Mouse (Mus musculus) liver, embryonic 14.5 days (tissue): ENCODE data around the gene Sdcbp2. TPM values are rescaled to one million over a fixed set of nuclear protein-coding genes. Genes with fewer than 3 reads are reported as not detected.

Experiments
- ATAC-seq: fragments of 200-750 bp; cut with Nextera tagmentation; 2 replicates; pipeline ENCODE4 v1.8.0; 2017; ENCODE audit warnings: moderate number of reproducible peaks, mild to moderate bottlenecking, moderate library complexity; ENCODE audit not compliant: insufficient read depth
- DNase-seq, 3 experiments: peaks; one replicate each; pipeline ENCODE4 v3.0.0-alpha.2; 2012 to 2013; ENCODE audit warnings: low read depth in 3 of 3, low spot score in 3 of 3
- H3K27ac ChIP-seq: fragments of 300-500 bp; sonication (generic); 2 replicates; pipeline ENCODE4 v1.5.1; 2014; ENCODE audit warnings: moderate library complexity, mild to moderate bottlenecking, control low read depth, inconsistent platforms
- H3K27me3 ChIP-seq: fragments of 300-500 bp; sonication (generic); 2 replicates; pipeline ENCODE4 v1.6.1; 2014; ENCODE audit warnings: mild to moderate bottlenecking, low read length, moderate library complexity; ENCODE audit not compliant: control insufficient read depth, insufficient read depth
- H3K36me3 ChIP-seq: fragments of 300-500 bp; sonication (generic); replicated peaks from 2 replicates; pipeline ENCODE4 v1.6.1; 2014; ENCODE audit warnings: low read depth; ENCODE audit not compliant: control insufficient read depth, insufficient read depth
- H3K4me1 ChIP-seq, 2 experiments: fragments of 200-500 bp in 1 of 2; fragments of 300-500 bp in 1 of 2; sonication (generic) in 1 of 2; replicated peaks; 2 replicates each; pipeline ENCODE4 v1.6.1; 2012 to 2014; ENCODE audit warnings: antibody characterized with exemption in 1 of 2, inconsistent platforms in 1 of 2, low read length in 1 of 2; ENCODE audit not compliant: control insufficient read depth in 2 of 2, insufficient read depth in 2 of 2
- H3K4me2 ChIP-seq: fragments of 300-500 bp; sonication (generic); 2 replicates; pipeline ENCODE4 v1.6.1; 2014; ENCODE audit warnings: low read depth, mild to moderate bottlenecking, control low read depth, moderate library complexity
- H3K4me3 ChIP-seq, 2 experiments: fragments of 200-500 bp in 1 of 2; fragments of 300-500 bp in 1 of 2; sonication (generic) in 1 of 2; 2 replicates each; pipeline ENCODE4 v1.5.1; 2012 to 2014; ENCODE audit warnings: low read depth in 2 of 2, low read length in 2 of 2, mild to moderate bottlenecking in 2 of 2, control low read depth in 1 of 2, inconsistent platforms in 1 of 2, moderate library complexity in 1 of 2; ENCODE audit not compliant: insufficient read depth in 1 of 2
- H3K9ac ChIP-seq: fragments of 300-500 bp; sonication (generic); replicated peaks from 2 replicates; pipeline ENCODE4 v1.6.1; 2014; ENCODE audit warnings: mild to moderate bottlenecking, control low read depth, moderate library complexity
- H3K9me3 ChIP-seq: fragments of 300-500 bp; sonication (generic); 2 replicates; pipeline ENCODE4 v1.6.1; 2016; ENCODE audit warnings: low read length, mixed read lengths; ENCODE audit not compliant: control insufficient read depth
- CTCF ChIP-seq: IDR thresholded peaks from 2 replicates; pipeline ENCODE4 v1.5.1; 2016; ENCODE audit warnings: antibody characterized with exemption, low read depth, control low read depth
- EP300 ChIP-seq: IDR thresholded peaks from 2 replicates; pipeline ENCODE4 v1.6.1; 2016; ENCODE audit warnings: antibody characterized with exemption, low read depth
- WGBS: fragments of 180-500 bp; shearing (Covaris S2); extraction: QIAGEN DNeasy Blood & Tissue Kit; methylation state at CpG from one replicate; pipeline ENCODE4 v1.1.7; 2014; ENCODE audit not compliant: insufficient replicate concordance; 5-methylcytosine and 5-hydroxymethylcytosine counted together
- polyA plus RNA-seq, 2 experiments: library from polyadenylated mRNA; depleted of rRNA in 1 of 2; stranded (reverse) in 1 of 2; unstranded in 1 of 2; fragments of >200 nt; fragmentation: Nextera tagmentation in 1 of 2; extraction: Ambion mirVana in 1 of 2; gene quantifications; 2 replicates each; pipeline versions ENCODE4 v1.2.1 to v1.2.3; 2012 to 2014

Gene Sdcbp2
- polyA plus RNA-seq, 2 experiments: 0.06 to 0.22 TPM

DNA sequence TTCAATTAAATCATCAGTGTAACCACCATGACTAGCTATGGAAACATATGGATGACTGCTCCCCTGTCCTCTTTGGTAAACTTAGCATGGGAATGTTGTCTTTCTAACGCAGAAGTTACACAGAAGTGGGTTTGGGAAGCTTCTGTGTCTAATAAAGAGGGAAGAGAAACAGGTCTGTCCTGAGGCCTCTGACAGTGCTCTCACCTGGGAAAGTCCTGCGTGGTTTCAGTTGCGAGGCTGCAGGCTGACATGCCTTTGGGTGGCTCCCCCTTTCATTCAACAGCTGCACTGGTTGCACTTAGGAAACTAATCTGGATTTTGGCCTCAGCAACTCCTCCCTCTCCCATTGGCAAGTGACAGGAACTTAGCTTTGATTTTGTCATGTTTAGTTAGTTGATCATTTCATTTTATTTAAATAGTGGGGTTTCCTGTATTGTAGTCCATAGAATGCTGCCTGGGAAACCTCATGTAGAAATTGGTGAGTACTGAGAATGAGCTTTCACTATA is 22.8 kb upstream of the Sdcbp2 start:
- H3K36me3 ChIP-seq: peaks cover 6% of the 10 kb centered on the region
- no peak overlapping the region for H3K9ac ChIP-seq
- TF ChIP-seq CTCF (no peak), EP300 (no peak)
- H3K4me1 ChIP-seq: peaks cover 0 to 6% of the 10 kb centered on the region in 2 experiments; a peak in 2 of 4 replicates
- no peak for ATAC-seq
- H3K4me2 ChIP-seq: no peak overlapping the region
- no peaks in the 10 kb centered on the region for H3K27me3 ChIP-seq
- no peak for DNase-seq
- 72% methylated on average over 3 of the region's 3 CpGs for WGBS
- H3K9me3 ChIP-seq: no peaks in the 10 kb centered on the region
- H3K4me3 ChIP-seq: no peak overlapping the region
- H3K27ac ChIP-seq: no peak overlapping the region

DNA sequence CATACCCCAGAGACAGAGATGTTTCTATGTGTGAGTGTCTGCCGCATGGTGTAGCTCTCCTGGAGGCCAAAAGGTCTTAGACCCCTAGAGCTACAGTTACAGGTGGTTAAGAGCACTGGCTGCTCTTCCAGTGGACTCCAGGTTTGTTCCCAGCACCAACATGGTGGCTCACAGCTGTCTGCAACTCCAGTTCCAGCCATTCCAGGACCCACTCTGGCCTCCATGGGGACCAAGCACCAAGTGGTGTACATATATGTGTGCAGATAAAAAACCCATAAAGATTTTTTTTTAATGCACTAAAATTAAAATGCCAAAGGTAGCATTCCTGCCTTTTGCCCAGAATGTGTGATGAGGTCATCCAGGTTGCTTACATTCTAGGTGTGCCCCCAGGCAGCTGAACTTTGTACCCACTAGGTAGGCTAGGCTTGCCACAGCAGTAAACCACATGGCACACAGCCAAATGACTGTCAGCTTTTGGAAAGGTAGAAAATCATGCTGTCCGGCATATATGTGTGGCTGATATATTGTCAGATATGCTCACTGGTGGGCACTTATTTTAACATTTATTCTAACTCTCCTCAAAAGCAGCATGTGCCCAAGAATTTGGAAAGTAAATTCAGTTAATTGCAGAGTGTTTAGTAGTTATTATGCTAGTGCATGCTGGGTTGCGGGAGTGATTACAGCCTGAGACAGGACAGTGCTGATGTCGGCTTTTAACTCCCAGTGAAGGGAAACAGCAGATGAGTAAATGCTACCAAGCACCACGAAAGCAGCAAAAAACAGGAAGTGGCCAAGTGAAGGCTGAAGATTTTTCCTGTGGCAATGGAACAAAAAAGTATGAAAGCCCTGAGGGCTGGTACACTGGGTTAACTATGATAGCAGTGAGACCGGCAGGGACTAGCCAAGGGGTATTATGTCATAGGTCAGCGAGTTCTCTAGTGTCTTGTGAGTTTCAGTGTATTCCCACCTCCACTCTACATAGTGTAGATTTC is 9.2 kb upstream of the Sdcbp2 start:
- H3K4me3 ChIP-seq: no peak overlapping the region
- no peak overlapping the region for H3K9ac ChIP-seq
- H3K36me3 ChIP-seq: no peaks in the 10 kb centered on the region; the same call in 1 of the 2 replicates
- TF ChIP-seq EP300: no peak
- no peak for TF ChIP-seq CTCF
- H3K4me1 ChIP-seq: peaks cover 0 to 4% of the 10 kb centered on the region in 2 experiments; a peak in 1 of 4 replicates
- DNase-seq (peak in 1 of 3 experiments; percentile 22), ATAC-seq (peak; percentile 61; the same call in 1 of the 2 replicates)
- 54% methylated on average over 7 of the region's 7 CpGs for whole genome bisulfite sequencing
- no peaks in the 10 kb centered on the region for H3K9me3 ChIP-seq
- no peaks in the 10 kb centered on the region for H3K27me3 ChIP-seq
- no peak overlapping the region for H3K4me2 ChIP-seq
- no peak overlapping the region for H3K27ac ChIP-seq

DNA sequence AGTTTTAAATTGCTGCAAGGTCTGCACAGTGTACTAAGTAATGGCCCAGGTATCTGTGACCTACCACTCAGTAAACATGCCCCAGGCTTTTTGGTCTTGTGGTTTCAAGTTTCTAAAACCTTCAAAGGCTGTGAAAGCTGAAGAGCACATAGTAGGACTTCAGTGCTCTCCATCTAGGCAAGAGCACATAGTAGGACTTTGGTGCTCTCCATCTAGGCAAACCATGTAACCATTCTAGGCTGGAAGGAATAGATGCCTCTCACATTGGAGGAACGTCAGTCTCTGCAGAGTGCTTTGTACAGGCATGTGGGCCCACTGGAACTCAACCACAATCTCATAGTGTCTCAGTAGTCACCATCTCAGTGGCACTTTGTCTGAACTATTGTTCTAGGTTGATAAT is 8.4 kb upstream of the Sdcbp2 start:
- no peaks in the 10 kb centered on the region for H3K9me3 ChIP-seq
- H3K36me3 ChIP-seq: no peaks in the 10 kb centered on the region
- ATAC-seq (no peak), DNase-seq (no peak)
- H3K4me1 ChIP-seq: peaks cover 0 to 4% of the 10 kb centered on the region in 2 experiments; a peak in 1 of 4 replicates
- no peak overlapping the region for H3K9ac ChIP-seq
- no peak overlapping the region for H3K27ac ChIP-seq
- TF ChIP-seq EP300 (no peak), CTCF (no peak)
- H3K4me2 ChIP-seq: no peak overlapping the region
- no peaks in the 10 kb centered on the region for H3K27me3 ChIP-seq
- 74% methylated on average over 1 of the region's 1 CpGs for WGBS
- H3K4me3 ChIP-seq: no peak overlapping the region

DNA sequence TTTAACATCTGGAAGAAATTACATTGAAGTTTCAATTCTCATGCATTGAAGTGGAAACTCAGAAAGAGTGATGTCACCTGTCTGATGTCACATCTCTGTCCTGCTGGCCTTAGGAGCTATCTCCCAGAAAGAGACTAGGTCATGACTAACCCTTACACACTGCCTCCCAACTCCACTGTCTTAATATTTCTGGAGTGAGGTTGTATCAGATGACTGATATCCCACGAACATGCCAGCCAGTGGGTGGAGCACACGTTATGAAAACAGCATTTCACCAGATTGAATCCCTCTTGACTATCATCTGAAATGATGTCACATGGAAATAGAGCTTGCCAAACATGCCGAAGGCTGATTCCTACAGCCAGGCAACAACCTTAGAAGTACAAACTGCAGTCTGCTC is 7.4 kb upstream of the Sdcbp2 start:
- ATAC-seq (no peak), DNase-seq (no peak)
- Histone ChIP-seq H3K27me3 (no peaks in the 10 kb centered on the region), H3K4me3 (no peak overlapping the region), H3K36me3 (no peaks in the 10 kb centered on the region), H3K4me2 (no peak overlapping the region), H3K27ac (no peak overlapping the region), H3K9ac (no peak overlapping the region), H3K9me3 (no peaks in the 10 kb centered on the region), H3K4me1 (peaks cover 0 to 4% of the 10 kb centered on the region in 2 experiments; a peak in 1 of 4 replicates)
- TF ChIP-seq CTCF: no peak
- no peak for TF ChIP-seq EP300
- WGBS: 50% methylated on average over 3 of the region's 3 CpGs

DNA sequence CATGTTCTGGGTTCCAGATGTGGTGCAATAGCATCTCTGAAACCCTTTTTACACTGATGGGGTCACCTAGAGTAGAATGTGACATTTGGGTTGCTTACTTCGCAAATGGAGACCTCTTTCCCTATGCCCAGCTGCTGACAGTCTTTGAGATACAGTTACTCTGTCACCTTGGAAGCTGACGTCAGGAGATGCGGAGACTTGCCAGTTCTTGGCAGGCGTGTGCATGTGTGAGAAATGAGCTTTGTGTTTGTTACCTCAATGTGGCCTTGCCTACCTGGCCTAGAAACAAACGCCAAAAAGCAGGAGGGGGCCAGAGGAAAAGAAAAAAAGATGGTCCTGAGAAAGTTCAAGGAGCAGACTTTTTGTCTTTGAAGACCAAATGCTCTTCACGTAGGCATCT is 5.6 kb upstream of the Sdcbp2 start:
- Histone ChIP-seq H3K9me3 (no peaks in the 10 kb centered on the region), H3K27me3 (no peaks in the 10 kb centered on the region), H3K4me2 (no peak overlapping the region), H3K4me1 (peaks cover 0 to 4% of the 10 kb centered on the region in 2 experiments; a peak in 1 of 4 replicates), H3K9ac (no peak overlapping the region), H3K36me3 (no peaks in the 10 kb centered on the region), H3K4me3 (no peak overlapping the region), H3K27ac (no peak overlapping the region)
- no peak for ATAC-seq
- DNase-seq: no peak
- 66% methylated on average over 6 of the region's 6 CpGs for WGBS
- no peak for TF ChIP-seq EP300
